Mouse (Mus musculus) heart, embryonic 11.5 days (tissue): Measurements from ENCODE around the gene Rfxap. TPM values are rescaled to one million over a fixed set of nuclear protein-coding genes. Genes with fewer than 3 reads are reported as not detected.

Source experiments
- polyA plus RNA-seq: library from polyadenylated mRNA; unstranded; fragments of >200 nt; fragmentation: Nextera tagmentation; extraction: Ambion mirVana; gene quantifications from 2 replicates; pipeline ENCODE4 v1.2.1, GENCODE M21; 2014

Rfxap gene
- polyA plus RNA-seq, 1 experiment from 2014 or later, result 34.3 TPM

Other genes with a start within 250 kb of the Rfxap start
- 77.6 and 89.5 TPM in 2 replicates for gene Supt20, start 115.0 kb downstream of the Rfxap start, polyA plus RNA-seq
- gene Gm21958, start 93.4 kb downstream of the Rfxap start, polyA plus RNA-seq, result 0.34 TPM in 1 of 2 replicates, not detected in the other
- gene Exosc8, start 72.4 kb downstream of the Rfxap start, polyA plus RNA-seq, result 103 and 110 TPM in 2 replicates
- gene Alg5, start 72.3 kb downstream of the Rfxap start, polyA plus RNA-seq, result 38.7 and 39.5 TPM in 2 replicates
- gene Smad9, start 52.2 kb downstream of the Rfxap start, polyA plus RNA-seq, result 2.1 TPM in 2 replicates
- 0.18 and 0.37 TPM in 2 replicates for gene Sertm1, start 108.1 kb upstream of the Rfxap start, polyA plus RNA-seq
- gene Ccna1, start 247.7 kb upstream of the Rfxap start, polyA plus RNA-seq, result 0.94 and 1.2 TPM in 2 replicates